Mouse (Mus musculus) heart, adult 2 months (tissue): ENCODE measurements at regions not wholly inside any gene's neighbourhood (a gene's known extent, or its start where the extent isn't known, plus 50 kb on each side); places are given as distances from the start of the nearest gene placed in this dataset.

Experiments used
- CTCF ChIP-seq: fragments of 200-600 bp; IDR thresholded peaks from 2 replicates; pipeline ENCODE4 v1.8.1; 2022; ENCODE audit warnings: antibody characterized with exemption, mild to moderate bottlenecking, moderate library complexity
- EP300 ChIP-seq: fragments of 200-500 bp; IDR thresholded peaks from 2 replicates; pipeline ENCODE4 v1.6.1; 2011; ENCODE audit warnings: low read depth, low read length, control low read depth; ENCODE audit not compliant: insufficient read depth
- POLR2A ChIP-seq: fragments of 200-500 bp; IDR thresholded peaks from 2 replicates; pipeline ENCODE4 v1.6.1; 2011; ENCODE audit warnings: mild to moderate bottlenecking, low read depth, low read length, control low read depth; ENCODE audit not compliant: insufficient read depth

- TF ChIP-seq CTCF: no peak
- TF ChIP-seq POLR2A: no peak
- TF ChIP-seq EP300: no peak
Measured at GRCm38 (mm10) chr12:95466502-95467490, 225.2 kb upstream of the Flrt2 start.
